Mouse (Mus musculus) adrenal gland, adult (tissue): ENCODE results near the gene Shisa7.
"Not testable (repeated sequence)": the region's sequence is repeated elsewhere in the genome, so short reads cannot be mapped to it uniquely, and the experiment has no call there.

Experiments
- DNase-seq, 2 experiments: peaks; one replicate each; pipeline ENCODE4 v3.0.0; 2022 to 2023; ENCODE audit warnings: low spot score in 1 of 2; ENCODE audit not compliant: inconsistent age in 2 of 2

Shisa7 gene

DNA sequence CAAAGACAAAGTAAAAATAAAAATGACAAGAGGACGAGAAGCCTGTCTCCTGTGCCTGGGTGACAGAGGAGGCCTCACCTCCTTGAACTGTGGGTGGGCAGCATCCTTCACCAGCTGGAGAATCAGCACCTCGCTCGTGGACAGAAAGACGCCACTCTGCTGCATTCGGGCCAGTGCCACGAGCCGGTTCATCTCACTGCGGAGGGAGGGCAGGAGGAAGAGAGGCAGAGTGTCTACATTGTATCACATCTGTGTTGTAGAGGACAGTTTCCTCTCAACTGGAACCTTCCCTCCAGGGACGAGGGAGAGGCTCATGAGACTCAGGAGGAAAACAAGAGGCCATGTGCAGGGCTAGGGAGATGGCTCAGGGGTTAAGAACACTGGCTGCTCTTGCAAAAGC is 4.9 kb upstream of the Shisa7 start:
- no peak for DNase-seq

DNA sequence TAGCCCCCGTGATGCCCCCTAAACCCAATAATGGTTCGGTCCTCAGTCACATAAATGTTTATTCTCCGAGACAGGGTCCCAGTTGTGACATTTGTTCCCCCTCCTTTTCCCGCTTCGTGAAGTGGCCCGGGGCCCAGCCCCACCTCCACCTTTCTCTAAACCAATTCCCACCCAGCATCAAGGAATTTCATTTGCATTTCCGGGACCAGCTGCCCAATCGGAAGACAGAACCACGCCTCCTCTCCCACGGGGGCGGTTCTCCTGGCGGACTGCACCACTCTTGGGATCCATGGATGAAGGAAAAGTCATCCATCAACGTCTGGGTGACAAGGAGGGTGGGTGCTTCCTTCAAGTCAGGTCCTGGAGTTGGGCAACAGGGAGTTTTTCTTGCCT is 417 bp upstream of the Shisa7 start:
- peak; percentile 63 to 68 for DNase-seq

DNA sequence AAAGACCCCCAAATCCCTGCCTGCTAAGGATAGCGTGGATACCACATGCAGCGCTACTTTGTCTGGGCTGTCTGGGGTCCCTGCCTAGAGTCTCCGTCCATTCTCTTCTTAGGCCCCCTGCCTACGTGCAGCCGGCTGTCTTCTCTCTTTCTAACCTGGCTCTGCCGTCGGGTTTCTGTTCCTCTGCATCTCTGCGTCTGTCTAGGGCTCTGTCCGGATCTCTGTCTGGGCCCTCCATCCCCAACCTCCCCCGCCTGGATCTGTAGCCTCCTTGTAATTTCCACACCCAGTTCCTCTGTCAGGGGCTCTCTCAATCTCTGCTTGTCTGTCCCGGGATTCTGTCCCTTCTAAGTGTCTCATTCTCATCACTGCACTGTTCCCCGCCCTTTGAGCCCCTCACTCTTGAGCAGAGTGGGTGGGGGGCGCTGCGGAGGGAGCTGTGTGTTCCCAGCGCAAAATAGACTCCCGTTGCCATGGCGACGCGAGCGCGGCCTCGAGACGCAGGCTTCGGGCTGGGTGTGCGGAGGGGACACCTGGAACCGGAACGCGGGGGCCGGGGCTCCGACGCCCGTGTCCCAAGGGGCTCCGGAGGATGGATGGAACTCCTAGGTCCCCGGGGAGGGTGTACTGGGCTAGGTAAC is 772 bp downstream of the Shisa7 start:
- peak in 1 of 2 experiments; percentile 69 for DNase-seq

DNA sequence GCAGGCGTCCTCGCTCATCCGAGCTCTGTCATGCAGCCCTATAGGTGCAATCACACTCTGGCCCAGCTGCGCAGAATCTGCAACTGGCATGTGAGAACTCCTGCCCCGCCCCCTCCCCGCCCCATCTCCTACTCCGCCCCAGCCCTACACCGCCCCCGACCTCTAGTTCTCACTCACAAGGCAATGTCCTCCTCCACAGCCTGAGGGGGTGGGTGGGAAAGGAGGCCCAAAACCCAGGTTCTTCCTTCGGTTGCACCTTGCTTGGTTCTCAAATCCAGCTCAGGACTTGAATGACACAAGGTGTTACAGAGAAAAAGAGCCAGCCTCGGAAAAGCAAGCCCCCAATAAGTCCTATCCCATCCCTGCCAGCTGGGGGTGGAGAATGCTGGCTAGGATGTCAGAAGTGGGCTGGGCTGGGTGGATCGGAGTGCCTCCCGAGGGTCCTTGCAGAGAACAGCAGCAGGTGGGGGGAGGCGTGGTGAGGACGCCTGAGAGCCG is 1.8 kb downstream of the Shisa7 start:
- peak in 1 of 2 experiments; percentile 49 for DNase-seq

DNA sequence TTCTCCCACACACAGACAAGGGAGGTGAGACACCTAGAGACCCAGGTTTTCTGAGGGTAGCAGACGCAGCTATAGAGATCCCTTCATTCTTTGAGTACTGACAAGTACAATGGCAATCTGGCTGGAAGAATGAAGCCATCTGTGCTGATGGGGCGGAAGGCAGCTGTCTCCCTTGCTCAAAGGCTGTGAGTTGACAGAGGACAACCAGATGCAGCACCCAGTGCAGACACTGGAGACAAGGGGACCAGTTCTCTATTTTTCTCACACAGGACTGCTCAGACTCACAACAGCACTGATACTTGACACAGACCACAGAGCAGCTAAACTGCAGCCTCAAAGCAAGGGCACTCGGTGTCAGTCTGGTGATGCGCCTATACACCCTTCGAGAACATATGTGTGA is 2.4 kb downstream of the Shisa7 start:
- DNase-seq = no peak

DNA sequence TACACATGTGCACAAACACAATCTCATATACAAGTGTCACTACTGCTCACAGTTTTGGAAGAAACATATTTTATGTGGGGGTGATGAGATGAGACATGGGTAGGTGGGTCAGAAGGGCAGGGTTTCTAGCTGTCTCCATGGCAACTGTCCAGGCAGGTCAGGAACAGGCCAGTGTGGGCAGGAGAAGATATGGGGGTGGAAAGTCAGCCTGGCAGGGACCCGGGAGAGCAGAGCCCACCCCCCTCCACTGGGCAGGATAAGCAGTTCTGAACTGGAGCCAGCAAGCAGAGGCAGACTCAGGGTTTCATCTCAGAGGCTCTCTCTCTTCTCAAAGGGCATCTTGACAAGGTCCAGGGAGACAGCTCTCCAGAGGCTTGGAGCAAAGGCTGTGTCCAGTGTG is 6.9 kb downstream of the Shisa7 start:
- no peak for DNase-seq

DNA sequence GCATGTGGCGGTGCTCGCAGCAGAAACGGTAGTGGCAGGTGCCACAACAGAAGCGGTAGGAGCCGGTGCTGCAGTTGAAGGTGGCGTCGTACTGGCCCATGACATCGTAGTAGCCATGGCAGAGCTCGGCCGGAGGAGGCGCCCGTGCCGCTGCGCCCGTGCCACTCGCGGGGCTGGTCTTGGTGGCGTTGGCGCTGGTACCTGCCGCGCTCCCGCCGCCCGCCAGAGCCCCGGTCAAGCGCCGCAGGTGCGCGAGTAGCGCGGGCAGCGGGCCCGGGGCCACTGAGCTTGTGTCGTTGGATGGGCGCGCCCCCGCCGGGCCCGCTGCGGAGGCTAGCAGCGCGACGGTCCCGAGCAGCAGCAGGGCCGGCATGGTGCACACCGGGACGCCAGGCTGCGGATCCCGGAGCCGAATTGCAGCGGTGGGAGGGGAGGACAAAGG is 8.1 kb downstream of the Shisa7 start:
- DNase-seq = peak; percentile 75 to 88

DNA sequence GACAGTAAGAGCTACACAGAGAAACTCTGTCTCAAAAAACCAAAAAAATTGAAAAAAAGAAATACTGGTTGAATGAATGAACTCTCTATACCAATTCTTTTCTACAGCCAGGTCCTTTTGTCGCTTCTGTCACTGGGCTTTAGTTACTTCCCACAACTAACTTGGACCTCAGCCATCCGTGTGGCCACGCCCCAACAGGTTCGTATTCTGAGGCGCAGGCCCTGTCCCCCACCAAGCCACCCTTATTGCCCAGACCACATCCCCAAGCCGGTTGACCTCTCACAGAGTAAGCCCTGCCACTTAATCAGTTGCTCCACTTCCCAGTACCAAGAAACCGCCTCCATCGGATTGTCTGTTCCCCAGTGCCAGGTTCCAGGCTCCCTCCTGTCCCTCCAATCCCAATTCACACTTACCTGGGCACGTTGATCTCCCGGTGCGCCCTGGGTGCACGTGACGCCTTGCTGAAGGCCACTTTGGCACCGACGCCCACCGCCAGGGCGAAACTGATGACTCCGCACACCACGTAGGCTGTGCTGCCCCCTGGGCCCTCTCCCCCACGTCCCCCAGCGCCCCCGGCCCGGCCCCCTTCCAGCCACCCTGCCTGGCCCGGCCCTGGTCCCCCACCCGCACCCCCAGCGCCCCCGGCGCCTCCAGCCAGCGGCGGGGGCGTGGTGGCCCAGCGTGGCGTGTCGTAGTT is 8.7 kb downstream of the Shisa7 start:
- no peak for DNase-seq

DNA sequence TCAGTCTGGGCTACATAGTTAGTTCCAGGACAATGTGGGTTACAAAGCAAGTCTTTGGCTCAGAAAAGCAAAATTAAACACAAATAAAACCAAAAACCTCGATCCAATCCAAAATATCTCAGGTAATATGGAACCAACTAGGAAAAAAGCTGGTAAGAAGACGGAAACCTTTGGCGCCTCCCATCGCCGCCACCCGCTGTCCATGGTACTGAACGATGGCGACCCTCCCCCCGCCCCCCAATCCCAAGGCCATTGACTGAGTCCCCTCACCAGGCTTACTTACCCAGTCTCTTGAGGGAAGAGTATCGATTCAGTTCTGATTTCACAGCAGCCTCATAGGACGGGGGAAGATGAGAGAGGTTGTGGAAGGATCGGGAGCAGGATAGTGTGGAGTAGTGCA is 14.0 kb downstream of the Shisa7 start:
- DNase-seq = no peak

DNA sequence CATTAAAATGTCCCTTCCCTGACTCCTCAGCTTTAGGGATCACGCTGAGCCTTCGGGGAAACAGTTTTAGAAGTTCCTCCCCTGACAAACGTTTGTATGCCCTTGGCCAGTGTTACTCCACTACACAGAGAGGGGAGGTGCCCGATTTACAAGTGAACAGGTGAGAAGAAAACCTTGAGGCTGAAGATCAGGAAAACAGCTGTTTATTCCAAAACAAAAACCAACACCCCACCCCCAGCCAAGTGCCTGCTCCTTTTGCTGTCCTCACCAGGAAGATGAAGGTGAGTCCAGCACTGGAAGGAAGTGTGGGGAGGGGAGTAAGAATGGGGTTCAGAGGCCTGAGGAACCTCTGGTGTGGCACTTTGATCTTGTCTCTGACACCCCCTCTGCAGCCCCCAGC is 19.1 kb downstream of the Shisa7 start:
- no peak for DNase-seq

DNA sequence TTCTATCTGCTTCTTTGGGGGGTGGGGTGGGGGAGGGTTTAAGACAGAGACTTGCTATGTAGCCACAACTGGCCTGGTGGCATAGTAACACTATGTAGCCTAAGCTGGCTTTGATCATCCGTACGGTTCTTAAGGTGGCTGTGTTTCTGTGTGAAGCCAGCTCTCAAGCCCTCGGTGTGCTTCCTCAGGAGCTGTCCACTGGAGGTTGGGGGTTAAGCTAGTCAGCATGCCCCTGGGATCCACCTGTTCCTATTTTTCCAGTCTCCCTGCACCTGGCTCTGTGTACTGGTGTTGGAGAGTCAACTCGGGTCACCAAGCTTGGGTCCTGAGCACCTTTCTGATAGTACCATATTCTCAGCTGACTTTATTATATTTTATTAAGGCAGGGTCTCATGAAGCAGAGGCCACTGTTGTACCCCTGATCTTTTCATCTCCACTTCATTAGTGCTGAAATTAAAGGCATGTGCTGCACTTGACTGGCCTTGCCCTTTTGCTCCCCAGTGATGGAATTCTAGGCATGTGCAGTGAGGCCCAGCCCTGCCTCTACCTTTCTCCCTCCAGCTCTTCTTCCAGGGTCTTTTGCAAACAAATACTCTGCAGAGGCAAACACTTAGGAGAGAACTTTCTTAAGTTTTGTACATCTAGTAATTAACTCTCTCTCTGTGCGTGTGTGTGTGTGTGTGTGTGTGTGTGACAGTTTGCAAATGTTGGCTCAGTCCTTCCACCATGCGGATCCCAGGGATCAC is 22.2 kb downstream of the Shisa7 start:
- DNase-seq = no peak

DNA sequence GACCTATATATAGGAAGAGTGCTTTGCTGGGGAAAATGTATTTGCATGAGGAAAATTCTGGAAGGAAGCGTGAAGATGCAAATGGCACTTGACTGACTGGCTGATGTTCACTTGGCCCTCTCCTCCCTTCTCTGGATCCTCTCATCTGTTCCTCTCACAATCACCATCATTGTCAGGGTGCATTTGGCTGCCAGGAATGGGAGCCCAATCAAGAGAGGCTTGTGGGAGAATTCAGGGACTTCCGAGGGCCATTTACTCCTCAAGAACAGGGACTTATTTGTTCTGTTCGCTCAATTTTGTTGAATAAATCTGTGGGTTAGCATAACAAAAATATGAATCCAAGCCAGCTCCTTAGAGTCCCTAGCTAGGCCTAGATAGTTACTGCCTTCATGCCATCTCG is 22.8 kb downstream of the Shisa7 start:
- DNase-seq = no peak

DNA sequence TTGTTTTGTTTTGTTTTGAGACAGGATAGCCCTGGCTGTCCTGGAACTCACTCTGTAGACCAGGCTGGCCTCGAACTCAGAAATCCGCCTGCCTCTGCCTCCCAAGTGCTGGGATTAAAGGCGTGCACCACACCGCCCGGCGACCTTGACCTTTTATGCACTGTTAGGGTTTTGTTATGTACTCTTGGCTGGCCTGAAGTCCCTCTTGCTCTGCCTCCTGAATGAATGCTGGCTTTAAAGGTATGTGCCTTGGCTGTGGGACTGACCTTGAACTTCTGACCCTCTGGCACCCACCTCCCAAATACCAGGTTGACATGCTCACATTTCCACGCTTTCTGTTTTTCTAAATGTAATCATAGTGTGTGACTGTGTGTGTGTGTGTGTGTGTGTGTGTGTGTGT is 23.6 kb downstream of the Shisa7 start:
- not testable (repeated sequence) for DNase-seq

DNA sequence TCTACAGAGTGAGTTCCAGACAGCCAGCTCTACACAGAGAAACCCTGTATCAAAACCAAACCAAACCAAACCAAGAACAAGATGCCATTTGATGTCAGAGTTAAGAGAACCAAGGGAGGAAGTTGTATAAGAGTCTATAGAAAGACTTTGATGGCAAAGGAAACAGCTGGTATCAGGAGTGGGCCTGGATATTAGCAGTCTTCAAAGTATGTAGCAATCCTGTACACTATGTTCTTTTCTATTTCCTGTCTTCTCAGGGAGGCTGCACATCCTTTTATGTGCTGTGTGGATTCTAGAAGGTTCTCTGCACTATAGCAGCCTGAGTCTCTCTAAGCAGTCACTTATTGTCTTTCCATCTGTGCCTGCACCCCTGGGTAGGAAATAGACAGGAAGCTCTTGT is 27.9 kb downstream of the Shisa7 start:
- no peak for DNase-seq

DNA sequence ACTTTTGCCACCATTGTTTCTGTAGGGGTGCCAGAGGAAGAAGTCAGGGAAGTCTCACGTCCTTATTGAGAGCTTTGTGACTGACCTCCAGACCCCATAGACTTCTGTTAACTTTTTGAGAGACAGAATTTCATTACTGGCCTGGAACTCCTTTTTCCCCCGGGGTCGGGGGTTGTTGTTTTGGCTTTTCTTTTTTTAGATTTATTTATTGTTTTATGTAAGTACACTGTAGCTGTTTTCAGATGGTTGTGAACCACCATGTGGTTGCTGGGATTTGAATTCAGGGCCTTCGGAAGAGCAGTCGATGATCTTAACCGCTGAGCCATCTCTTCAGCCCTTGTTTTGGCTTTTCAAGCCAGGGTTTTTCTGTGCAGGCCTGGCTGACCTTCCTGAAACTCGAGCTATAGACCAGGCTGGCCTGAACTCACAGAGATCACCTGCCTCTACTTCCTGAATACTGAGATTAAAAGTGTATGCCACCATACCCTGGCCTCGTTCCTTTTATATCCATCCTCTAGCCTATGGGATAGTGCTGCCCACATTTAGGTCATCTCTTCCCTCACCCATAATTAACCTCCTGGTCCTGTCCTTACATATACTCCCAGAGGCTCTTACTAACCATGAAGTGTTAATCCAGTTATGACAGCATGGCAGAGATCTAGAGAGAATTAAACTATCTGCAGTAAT is 31.2 kb downstream of the Shisa7 start:
- DNase-seq = peak in 1 of 2 experiments; percentile 21

DNA sequence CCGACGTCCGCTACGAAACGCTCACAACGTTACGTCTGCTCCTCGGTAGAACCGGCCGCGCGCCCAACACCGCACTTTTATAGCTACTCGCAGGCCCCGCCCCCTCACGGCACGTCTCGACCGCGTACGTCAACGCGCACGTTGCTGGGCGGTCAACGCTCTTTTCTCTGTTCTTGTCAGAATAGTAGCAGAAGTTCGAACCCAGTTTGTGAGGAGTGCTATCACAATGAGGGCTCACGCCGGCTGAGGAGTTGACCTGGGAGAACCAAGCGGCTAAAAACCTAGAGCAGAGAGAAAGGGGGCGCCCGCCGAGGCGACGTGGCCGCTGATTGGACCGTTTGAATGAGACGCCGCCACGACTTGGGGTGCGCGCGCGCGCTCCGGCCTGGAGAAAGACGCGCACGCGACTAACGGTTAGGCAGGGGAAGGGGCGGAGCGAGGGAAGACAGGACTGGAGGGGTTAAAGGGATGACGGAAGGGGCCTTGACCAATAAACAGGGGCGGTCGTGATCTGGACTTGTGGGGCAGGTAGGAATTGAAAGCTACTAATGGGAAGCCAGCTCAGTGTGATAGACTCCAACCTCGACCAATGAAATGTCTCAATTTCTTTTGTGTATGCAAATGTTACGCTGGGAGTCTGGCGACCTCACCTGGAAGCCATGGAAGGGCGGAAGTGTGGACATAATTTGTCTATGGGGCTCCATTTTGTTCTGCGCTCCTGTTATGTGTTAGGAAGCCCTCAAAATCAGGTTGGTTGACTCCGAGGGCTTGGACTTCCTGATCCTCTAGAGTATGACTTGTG is 32.0 kb downstream of the Shisa7 start, which contains the start of gene Ube2s:
TSS of gene Ube2s (minus strand) at position 288 of the 802 bp plus-strand sequence.
- DNase-seq = peak; percentile 99

DNA sequence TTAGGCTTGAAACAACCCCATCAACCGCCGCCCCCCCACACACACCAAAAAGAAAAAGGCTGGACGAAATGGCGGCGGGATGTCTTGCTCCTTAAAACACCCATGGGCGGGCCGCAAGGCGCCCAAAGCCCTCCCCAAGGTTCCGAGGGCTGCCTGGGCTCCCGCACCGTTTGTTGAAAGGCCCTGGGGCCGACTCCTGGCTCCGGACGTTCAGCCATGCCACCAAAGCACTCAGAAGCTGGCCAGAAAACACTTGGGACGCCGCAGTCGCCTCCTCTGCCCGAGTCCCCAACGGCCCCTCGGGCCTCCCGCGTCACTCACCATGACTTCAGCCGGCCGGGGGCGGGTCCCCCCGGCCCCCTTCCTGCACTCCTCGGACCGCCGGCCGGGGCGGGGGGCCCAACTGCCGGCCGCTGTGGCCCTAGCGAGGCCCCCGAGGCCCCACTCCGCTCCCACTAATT is 32.6 kb downstream of the Shisa7 start:
- no peak for DNase-seq

DNA sequence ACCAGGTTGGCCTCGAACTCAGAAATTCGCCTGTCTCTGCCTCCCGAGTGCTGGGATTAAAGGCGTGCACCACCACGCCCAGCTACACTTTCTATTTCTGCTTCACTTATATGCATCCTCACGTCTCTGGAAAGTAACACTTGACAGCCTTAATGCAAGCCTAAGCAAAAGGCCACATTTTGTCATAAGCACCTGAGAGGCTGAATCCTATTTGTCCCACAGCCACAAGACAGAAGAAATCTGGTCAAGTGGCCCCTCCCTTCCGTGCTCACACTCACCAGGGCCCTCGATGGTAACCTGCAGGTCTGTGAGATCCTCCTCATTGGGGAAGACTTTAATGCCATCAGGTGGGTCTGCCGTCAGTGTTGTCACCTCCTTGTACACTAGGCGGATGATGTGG is 33.4 kb downstream of the Shisa7 start:
- DNase-seq = peak; percentile 22 to 51

DNA sequence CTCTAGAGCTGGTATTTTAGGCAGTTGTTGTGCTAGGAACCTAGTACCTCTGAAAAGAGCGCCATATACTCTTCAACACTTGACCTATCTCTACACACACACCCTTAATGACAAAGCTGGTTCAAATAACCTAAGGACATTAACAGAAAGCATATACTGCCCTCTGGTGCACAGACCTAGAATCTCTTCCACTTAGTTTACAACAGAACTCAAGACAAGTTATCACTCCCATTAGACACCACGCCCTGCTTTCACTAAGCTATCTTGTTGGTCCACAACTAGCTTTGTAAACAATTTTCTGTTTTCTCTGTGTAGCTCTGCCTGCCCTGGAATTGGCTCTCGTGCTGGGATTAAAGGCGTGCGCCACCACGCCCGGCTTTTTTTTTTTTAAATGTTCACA is 37.8 kb downstream of the Shisa7 start:
- DNase-seq = peak in 1 of 2 experiments; percentile 70

DNA sequence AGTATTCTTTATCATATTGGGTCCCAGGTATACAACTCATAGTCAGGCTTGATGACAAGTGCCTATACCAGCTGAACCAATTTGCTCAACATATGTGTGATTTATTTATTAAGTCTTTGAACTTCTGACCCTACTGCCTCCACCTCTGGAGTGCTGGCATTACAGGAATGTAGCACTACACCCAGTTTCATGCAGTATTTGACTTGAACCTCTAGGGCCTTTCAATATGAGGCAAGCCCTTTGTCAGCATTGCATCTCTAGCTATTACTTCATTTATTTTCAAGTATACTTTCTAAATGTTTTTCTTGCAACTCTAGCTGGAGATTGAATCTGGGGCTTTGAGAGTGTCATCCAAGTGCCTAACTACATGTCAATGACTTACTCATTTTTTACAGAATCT is 42.2 kb downstream of the Shisa7 start:
- no peak for DNase-seq
